Mouse (Mus musculus): ENCODE results near the gene Plxdc1. TPM values are rescaled to one million over a fixed set of nuclear protein-coding genes. Genes with fewer than 3 reads are reported as not detected.

Gene Plxdc1
- polyA plus RNA-seq, 1 experiment from 2014 or later: 2.0 TPM

- no peak for ATAC-seq (ENCODE audit: low read depth)
- H3K4me3 ChIP-seq (ENCODE audit: low read depth, low read length): no peak overlapping the region
- no peaks in the 10 kb centered on the region for H3K27me3 ChIP-seq (replicated peaks; ENCODE audit: control insufficient read depth, insufficient read depth, low read length)
- WGBS: 84% methylated on average over 2 of the region's 2 CpGs
- H3K36me3 ChIP-seq (ENCODE audit: control insufficient read depth, insufficient read depth, low read length): no peaks in the 10 kb centered on the region
- no peaks in the 10 kb centered on the region for H3K9me3 ChIP-seq (ENCODE audit: control insufficient read depth, low read length)
- no peaks in the 10 kb centered on the region for H3K4me1 ChIP-seq (ENCODE audit: control insufficient read depth, insufficient read depth, low read length)
- H3K4me2 ChIP-seq (ENCODE audit: low read depth, low read length): no peak overlapping the region
- no peak for DNase-seq (ENCODE audit: low spot score)
- H3K9ac ChIP-seq (ENCODE audit: low read depth, low read length): no peak overlapping the region
- H3K27ac ChIP-seq (replicated peaks; ENCODE audit: low read depth, low read length): no peak overlapping the region
Measured at GRCm38 (mm10) chr11:97877341-97877740, 108.9 kb downstream of the Plxdc1 start.

- H3K9ac ChIP-seq (ENCODE audit: low read depth, low read length): no peak overlapping the region
- no peaks in the 10 kb centered on the region for H3K4me1 ChIP-seq (ENCODE audit: control insufficient read depth, insufficient read depth, low read length)
- ATAC-seq (ENCODE audit: low read depth) (no peak), DNase-seq (ENCODE audit: low spot score) (no peak)
- H3K36me3 ChIP-seq (ENCODE audit: control insufficient read depth, insufficient read depth, low read length): no peaks in the 10 kb centered on the region
- 79% methylated on average over 1 of the region's 1 CpGs for WGBS
- no peaks in the 10 kb centered on the region for H3K27me3 ChIP-seq (replicated peaks; ENCODE audit: control insufficient read depth, insufficient read depth, low read length)
- no peak overlapping the region for H3K4me2 ChIP-seq (ENCODE audit: low read depth, low read length)
- H3K4me3 ChIP-seq (ENCODE audit: low read depth, low read length): no peak overlapping the region
- H3K9me3 ChIP-seq (ENCODE audit: control insufficient read depth, low read length): no peaks in the 10 kb centered on the region
- H3K27ac ChIP-seq (replicated peaks; ENCODE audit: low read depth, low read length): no peak overlapping the region
Measured at GRCm38 (mm10) chr11:97874396-97874795, 111.8 kb downstream of the Plxdc1 start.

Small RNA genes within 50 kb of the gene (microRNA-seq; reads per million reads assigned to microRNA genes)
- gene Gm22461 (ENCODE audit: borderline number of aligned reads): not detected
- not detected for gene Gm27597 (ENCODE audit: borderline number of aligned reads)

Other genes starting within 250 kb of the Plxdc1 start
- 2.2 and 2.6 TPM in 2 replicates for gene Pip4k2b, start 241.7 kb downstream of the Plxdc1 start, polyA plus RNA-seq (2014; fragmentation: Nextera tagmentation; extraction: Ambion mirVana)
- 10.3 and 11.8 TPM in 2 replicates for gene Cwc25, start 219.9 kb downstream of the Plxdc1 start, polyA plus RNA-seq (2014; fragmentation: Nextera tagmentation; extraction: Ambion mirVana)
- gene 1700001P01Rik, start 210.5 kb downstream of the Plxdc1 start, polyA plus RNA-seq (2014; fragmentation: Nextera tagmentation; extraction: Ambion mirVana): not detected in 2 replicates
- 712 and 810 TPM in 2 replicates for gene Rpl23, start 204.0 kb downstream of the Plxdc1 start, polyA plus RNA-seq (2014; fragmentation: Nextera tagmentation; extraction: Ambion mirVana)
- 88.6 and 96.3 TPM in 2 replicates for gene Lasp1, start 187.4 kb downstream of the Plxdc1 start, polyA plus RNA-seq (2014; fragmentation: Nextera tagmentation; extraction: Ambion mirVana)
- 7.0 and 7.5 TPM in 2 replicates for gene B230217C12Rik, start 145.7 kb downstream of the Plxdc1 start, polyA plus RNA-seq (2014; fragmentation: Nextera tagmentation; extraction: Ambion mirVana)
- gene Fbxo47, start 102.3 kb downstream of the Plxdc1 start, polyA plus RNA-seq (2014; fragmentation: Nextera tagmentation; extraction: Ambion mirVana): 0.43 and 0.97 TPM in 2 replicates
- gene Arl5c, start 9.7 kb upstream of the Plxdc1 start, polyA plus RNA-seq (2014; fragmentation: Nextera tagmentation; extraction: Ambion mirVana): 6.1 and 7.0 TPM in 2 replicates
- gene Cacnb1, start 36.6 kb upstream of the Plxdc1 start, polyA plus RNA-seq (2014; fragmentation: Nextera tagmentation; extraction: Ambion mirVana): 25.1 and 30.4 TPM in 2 replicates
- 1,126 and 1,148 TPM in 2 replicates for gene Rpl19, start 40.3 kb upstream of the Plxdc1 start, polyA plus RNA-seq (2014; fragmentation: Nextera tagmentation; extraction: Ambion mirVana)
- 0.51 and 0.54 TPM in 2 replicates for gene Stac2, start 67.0 kb upstream of the Plxdc1 start, polyA plus RNA-seq (2014; fragmentation: Nextera tagmentation; extraction: Ambion mirVana)
- 10.1 and 17.6 TPM in 2 replicates for gene Fbxl20, start 164.0 kb upstream of the Plxdc1 start, polyA plus RNA-seq (2014; fragmentation: Nextera tagmentation; extraction: Ambion mirVana)
- gene Med1, start 206.8 kb upstream of the Plxdc1 start, polyA plus RNA-seq (2014; fragmentation: Nextera tagmentation; extraction: Ambion mirVana): 46.6 and 51.0 TPM in 2 replicates
- 9.8 and 11.1 TPM in 2 replicates for gene Cdk12, start 216.6 kb upstream of the Plxdc1 start, polyA plus RNA-seq (2014; fragmentation: Nextera tagmentation; extraction: Ambion mirVana)

Data from embryonic facial prominence, embryonic 14.5 days (tissue).